Mouse (Mus musculus) lung, adult 2 months (tissue): Measurements from ENCODE around the gene Arid5b.

Source experiments
- CTCF ChIP-seq: fragments of 200-500 bp; IDR thresholded peaks from 2 replicates; pipeline ENCODE4 v1.5.1; 2011; ENCODE audit warnings: mild to moderate bottlenecking, low read length, control low read depth; ENCODE audit not compliant: insufficient read depth
- POLR2A ChIP-seq: fragments of 200-500 bp; IDR thresholded peaks from 2 replicates; pipeline ENCODE4 v1.6.1; 2011; ENCODE audit warnings: low read depth, mild to moderate bottlenecking, control low read depth, low read length, borderline replicate concordance; ENCODE audit errors: extremely low read depth

GRCm38 (mm10) chr10:68256134-68256533 is 22.4 kb downstream of the Arid5b start:
- TF ChIP-seq CTCF (no peak), POLR2A (no peak)
